Mouse (Mus musculus) embryonic facial prominence, embryonic 14.5 days (tissue): ENCODE measurements around the gene Lifr. TPM values are rescaled to one million over a fixed set of nuclear protein-coding genes. Genes with fewer than 3 reads are reported as not detected.

Experiments used
- ATAC-seq: fragments of 200-750 bp; cut with Nextera tagmentation; 2 replicates; pipeline ENCODE4 v1.8.0; 2017; ENCODE audit warnings: low read depth, moderate number of reproducible peaks, moderate TSS enrichment
- DNase-seq: peaks from one replicate; pipeline ENCODE4 v3.0.0-alpha.2; 2015; ENCODE audit warnings: low spot score
- H3K27ac ChIP-seq: fragments of 300-500 bp; sonication (generic); replicated peaks from 2 replicates; pipeline ENCODE4 v1.5.1; 2014; ENCODE audit warnings: low read depth, mild to moderate bottlenecking, low read length, moderate library complexity
- H3K27me3 ChIP-seq: fragments of 300-500 bp; sonication (generic); replicated peaks from 2 replicates; pipeline ENCODE4 v1.6.1; 2014; ENCODE audit warnings: low read length; ENCODE audit not compliant: control insufficient read depth, insufficient read depth
- H3K36me3 ChIP-seq: fragments of 300-500 bp; sonication (generic); 2 replicates; pipeline ENCODE4 v1.6.1; 2014; ENCODE audit warnings: low read length, mixed read lengths; ENCODE audit not compliant: control insufficient read depth, insufficient read depth
- H3K4me1 ChIP-seq: fragments of 300-500 bp; sonication (generic); 2 replicates; pipeline ENCODE4 v1.6.1; 2014; ENCODE audit warnings: antibody characterized with exemption, low read length; ENCODE audit not compliant: control insufficient read depth, insufficient read depth
- H3K4me2 ChIP-seq: fragments of 300-500 bp; sonication (generic); 2 replicates; pipeline ENCODE4 v1.6.1; 2014; ENCODE audit warnings: low read depth, mild to moderate bottlenecking, low read length, moderate library complexity, mixed read lengths
- H3K4me3 ChIP-seq: fragments of 300-500 bp; sonication (generic); 2 replicates; pipeline ENCODE4 v1.5.1; 2014; ENCODE audit warnings: low read depth, mild to moderate bottlenecking, low read length
- H3K9ac ChIP-seq: fragments of 300-500 bp; sonication (generic); 2 replicates; pipeline ENCODE4 v1.6.1; 2014; ENCODE audit warnings: low read depth, mild to moderate bottlenecking, low read length, moderate library complexity, mixed read lengths
- H3K9me3 ChIP-seq: fragments of 300-500 bp; sonication (generic); 2 replicates; pipeline ENCODE4 v1.6.1; 2016; ENCODE audit warnings: low read length; ENCODE audit not compliant: control insufficient read depth
- WGBS: fragments of 180-500 bp; shearing (Covaris S2); extraction: QIAGEN DNeasy Blood & Tissue Kit; methylation state at CpG from one replicate; pipeline ENCODE4 v1.1.7; 2014; 5-methylcytosine and 5-hydroxymethylcytosine counted together
- polyA plus RNA-seq: library from polyadenylated mRNA; unstranded; fragments of >200 nt; fragmentation: Nextera tagmentation; extraction: Ambion mirVana; gene quantifications from 2 replicates; pipeline ENCODE4 v1.2.1, GENCODE M21; 2014

Gene Lifr
- polyA plus RNA-seq = 39.2 and 40.4 TPM in 2 replicates

DNA sequence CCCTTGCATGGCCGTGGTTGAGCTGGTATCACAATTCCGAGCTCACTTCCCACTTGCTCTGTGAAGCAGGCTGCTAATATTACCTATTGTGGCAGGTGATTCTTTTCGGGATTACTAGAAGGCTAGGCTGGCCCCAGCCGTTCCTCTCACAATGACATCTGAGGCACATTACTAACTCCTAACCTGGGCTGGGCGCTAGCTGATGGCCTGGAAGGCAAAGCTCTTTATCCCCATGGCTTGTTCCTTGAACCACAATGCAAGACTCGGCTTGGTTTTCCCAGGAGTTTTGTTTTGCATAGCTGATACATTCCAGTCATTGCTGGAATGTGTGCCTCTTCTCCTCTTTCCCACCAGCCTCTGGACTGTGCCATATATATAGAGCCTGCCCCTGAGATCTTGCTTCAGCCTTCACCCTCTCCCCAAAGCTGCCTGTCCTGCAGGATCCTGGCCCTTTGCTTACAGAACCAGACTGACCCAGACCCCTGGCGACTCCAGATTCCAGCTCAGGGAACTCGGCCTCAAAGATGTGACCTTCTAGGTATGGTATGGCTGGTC lies at the start of gene Lifr:
Gene Lifr, plus strand, starts transcription at position 404 of the 555 bp plus-strand sequence.
- ATAC-seq (peak; percentile 75; the same call in 1 of the 2 replicates), DNase-seq (peak; percentile 72)
- 62% methylated on average over 8 of the region's 8 CpGs for WGBS
- no peak within 1 kb of the TSS for H3K27ac ChIP-seq
- no peak within 1 kb of the TSS for H3K4me3 ChIP-seq
- no peaks in the 10 kb centered on the region for H3K27me3 ChIP-seq
- no peaks in the 10 kb centered on the region for H3K36me3 ChIP-seq
- no peaks in the 10 kb centered on the region for H3K9me3 ChIP-seq
- H3K4me2 ChIP-seq = no peak within 1 kb of the TSS
- no peak within 1 kb of the TSS for H3K9ac ChIP-seq
- H3K4me1 ChIP-seq = no peaks in the 10 kb centered on the region

DNA sequence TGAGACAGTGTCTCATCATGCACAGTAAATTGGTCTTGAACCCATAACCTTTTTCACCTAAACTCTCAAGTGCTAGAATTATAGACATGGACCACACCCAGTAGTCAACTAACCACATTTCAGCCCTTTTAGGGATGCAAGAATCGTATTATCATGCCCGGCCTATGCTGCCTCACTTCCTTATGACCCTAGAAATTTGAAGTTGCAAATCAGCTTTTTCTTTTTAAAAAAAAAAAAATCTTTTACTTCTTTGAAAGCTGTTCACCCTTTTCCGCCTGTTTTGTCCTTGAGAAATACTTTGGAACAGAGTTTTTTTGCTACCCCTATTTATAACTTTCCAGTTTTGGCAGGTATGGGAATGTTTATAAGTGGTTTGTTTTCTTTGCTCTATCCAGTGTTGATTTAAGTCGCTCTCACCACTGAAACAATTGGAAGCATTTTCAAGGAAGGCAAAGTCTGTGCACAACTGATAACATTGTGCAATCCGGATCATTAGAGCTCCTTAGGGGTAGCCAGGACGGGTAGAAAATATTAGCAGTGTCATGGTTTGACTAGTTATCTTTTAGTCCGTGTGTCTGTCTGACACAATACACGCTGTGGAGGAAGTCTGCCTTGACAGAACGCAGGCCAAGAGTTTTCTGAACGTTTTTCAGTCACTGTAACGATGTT lies 46.2 kb upstream of the Lifr start:
- 65% methylated on average over 11 of the region's 11 CpGs for WGBS
- DNase-seq (no peak), ATAC-seq (no peak)
- H3K9ac ChIP-seq = no peak overlapping the region
- no peak overlapping the region for H3K4me2 ChIP-seq
- H3K27me3 ChIP-seq = no peaks in the 10 kb centered on the region
- H3K4me3 ChIP-seq = no peak overlapping the region
- no peaks in the 10 kb centered on the region for H3K4me1 ChIP-seq
- no peaks in the 10 kb centered on the region for H3K9me3 ChIP-seq
- H3K36me3 ChIP-seq = no peaks in the 10 kb centered on the region
- no peak overlapping the region for H3K27ac ChIP-seq

DNA sequence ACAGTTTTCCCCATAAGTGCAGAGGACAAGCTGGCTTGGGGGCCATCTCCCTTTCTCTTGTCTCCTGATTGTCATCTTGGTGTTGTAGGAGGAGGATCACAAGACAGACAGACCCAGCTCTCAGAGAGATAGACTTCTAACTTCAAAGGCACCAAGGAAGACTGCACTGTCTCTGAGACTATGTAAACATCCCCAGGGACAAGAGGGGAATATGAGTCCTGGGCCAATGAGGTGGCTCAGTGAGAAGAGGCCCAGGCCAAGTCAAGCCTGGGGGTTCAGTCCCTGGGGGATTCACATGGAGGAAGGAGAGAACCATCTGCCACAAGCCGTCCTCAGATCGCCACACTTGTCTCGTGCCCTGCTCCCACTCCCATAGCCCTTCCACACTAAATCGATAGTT lies 45.4 kb upstream of the Lifr start:
- H3K4me2 ChIP-seq = no peak overlapping the region
- H3K27ac ChIP-seq = no peak overlapping the region
- DNase-seq (no peak), ATAC-seq (no peak)
- 79% methylated on average over 4 of the region's 4 CpGs for WGBS
- H3K9me3 ChIP-seq = no peaks in the 10 kb centered on the region
- H3K4me3 ChIP-seq = no peak overlapping the region
- H3K27me3 ChIP-seq = no peaks in the 10 kb centered on the region
- H3K9ac ChIP-seq = no peak overlapping the region
- H3K36me3 ChIP-seq = no peaks in the 10 kb centered on the region
- H3K4me1 ChIP-seq = no peaks in the 10 kb centered on the region

DNA sequence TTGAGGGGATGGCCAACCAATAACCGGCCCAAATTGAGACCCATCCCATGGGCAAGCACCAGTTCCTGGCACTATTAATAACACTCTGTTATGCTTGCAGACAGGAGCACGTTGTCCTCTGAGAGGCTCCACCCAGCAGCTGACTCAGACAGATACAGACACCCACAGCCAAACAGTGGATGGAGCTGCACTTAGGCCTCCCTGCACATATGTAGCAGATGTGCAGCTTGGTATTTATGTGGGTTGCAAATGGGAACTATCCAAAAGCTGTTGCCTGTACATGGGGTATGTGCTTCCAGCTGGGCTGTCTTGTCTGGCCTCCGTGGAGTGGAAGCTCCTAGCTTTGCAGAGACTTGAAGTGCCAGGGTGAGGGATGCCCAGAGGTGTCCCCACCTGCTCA lies 42.5 kb upstream of the Lifr start:
- H3K27ac ChIP-seq = no peak overlapping the region
- no peaks in the 10 kb centered on the region for H3K27me3 ChIP-seq
- no peaks in the 10 kb centered on the region for H3K36me3 ChIP-seq
- no peaks in the 10 kb centered on the region for H3K9me3 ChIP-seq
- no peak overlapping the region for H3K9ac ChIP-seq
- H3K4me1 ChIP-seq = no peaks in the 10 kb centered on the region
- WGBS = 61% methylated on average over 3 of the region's 3 CpGs
- DNase-seq (no peak), ATAC-seq (no peak)
- no peak overlapping the region for H3K4me2 ChIP-seq
- H3K4me3 ChIP-seq = no peak overlapping the region

DNA sequence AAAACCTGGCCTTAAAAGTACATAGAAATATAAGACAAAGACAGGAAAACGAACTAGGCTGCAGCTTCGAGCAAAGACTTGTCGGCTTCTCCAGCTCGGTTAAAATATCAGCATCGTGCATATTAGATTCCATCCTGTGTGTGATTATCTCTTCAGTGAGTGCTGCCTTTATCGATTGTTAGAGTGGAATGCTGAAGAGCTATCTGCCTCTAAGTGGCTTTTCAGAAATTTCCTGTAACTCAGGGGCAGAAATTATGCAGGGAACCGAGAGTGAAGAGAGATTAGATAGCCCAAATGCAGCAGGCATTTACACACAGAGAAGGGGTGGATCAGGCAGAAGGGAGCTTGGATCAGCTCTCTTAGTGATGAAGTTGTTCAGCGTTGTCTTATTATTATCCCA lies 41.5 kb upstream of the Lifr start:
- 50% methylated on average over 8 of the region's 8 CpGs for WGBS

DNA sequence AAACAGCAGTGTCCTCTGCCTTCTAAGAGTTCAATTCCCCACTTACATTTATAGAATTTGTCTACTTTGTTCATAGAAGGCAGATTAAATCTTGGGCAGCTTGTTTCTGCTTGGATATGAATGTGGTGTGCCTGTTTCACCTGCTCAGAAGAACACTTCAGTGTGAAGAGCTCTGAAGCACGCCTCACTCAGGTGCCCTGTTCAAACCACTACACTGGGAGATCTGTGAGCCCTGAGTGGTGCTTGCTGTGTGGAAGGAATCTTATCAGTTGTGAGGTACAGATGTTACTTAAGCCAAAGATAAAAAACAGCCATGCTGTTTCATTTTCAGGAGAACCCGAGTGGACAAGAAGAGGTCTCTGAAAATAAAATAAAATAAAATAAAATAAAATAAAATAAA lies 38.7 kb upstream of the Lifr start:
- H3K9me3 ChIP-seq = no peaks in the 10 kb centered on the region
- no peak overlapping the region for H3K27ac ChIP-seq
- no peak overlapping the region for H3K4me3 ChIP-seq
- DNase-seq (no peak), ATAC-seq (no peak)
- no peak overlapping the region for H3K9ac ChIP-seq
- no peak overlapping the region for H3K4me2 ChIP-seq
- no peaks in the 10 kb centered on the region for H3K36me3 ChIP-seq
- no peaks in the 10 kb centered on the region for H3K4me1 ChIP-seq
- WGBS = 74% methylated on average over 2 of the region's 2 CpGs
- H3K27me3 ChIP-seq = no peaks in the 10 kb centered on the region

More for the DNA sequence above, 41.5 kb upstream of the Lifr start:
- H3K4me3 ChIP-seq = no peak overlapping the region
- H3K27ac ChIP-seq = no peak overlapping the region
- no peaks in the 10 kb centered on the region for H3K9me3 ChIP-seq
- H3K9ac ChIP-seq = no peak overlapping the region
- no peak overlapping the region for H3K4me2 ChIP-seq
- ATAC-seq = no peak
- H3K36me3 ChIP-seq = no peaks in the 10 kb centered on the region
- DNase-seq = no peak
- no peaks in the 10 kb centered on the region for H3K4me1 ChIP-seq
- H3K27me3 ChIP-seq = no peaks in the 10 kb centered on the region

DNA sequence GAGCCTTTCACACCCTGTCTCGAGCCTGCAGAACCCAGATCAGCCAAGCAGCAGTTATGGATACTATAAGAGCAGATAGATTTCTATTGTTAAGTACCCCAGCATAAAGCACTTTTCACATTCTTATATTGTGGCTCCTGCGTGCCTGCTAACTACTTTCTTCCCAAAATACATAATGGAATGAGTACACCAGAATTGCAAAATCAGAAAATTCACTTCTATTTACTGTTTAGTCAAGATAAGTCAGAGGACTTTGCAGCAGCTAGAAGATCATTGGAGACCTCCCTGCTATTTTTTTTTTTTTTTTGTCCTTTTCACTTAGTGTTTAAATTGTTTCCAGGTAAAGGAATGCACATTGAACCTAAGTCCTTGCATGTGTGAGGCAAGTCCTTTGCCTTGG lies 38.3 kb upstream of the Lifr start:
- no peaks in the 10 kb centered on the region for H3K36me3 ChIP-seq
- no peak overlapping the region for H3K9ac ChIP-seq
- no peak overlapping the region for H3K27ac ChIP-seq
- H3K4me3 ChIP-seq = no peak overlapping the region
- no peak overlapping the region for H3K4me2 ChIP-seq
- DNase-seq = no peak
- 73% methylated on average over 2 of the region's 2 CpGs for WGBS
- no peaks in the 10 kb centered on the region for H3K9me3 ChIP-seq
- ATAC-seq = no peak
- H3K27me3 ChIP-seq = no peaks in the 10 kb centered on the region
- H3K4me1 ChIP-seq = no peaks in the 10 kb centered on the region

DNA sequence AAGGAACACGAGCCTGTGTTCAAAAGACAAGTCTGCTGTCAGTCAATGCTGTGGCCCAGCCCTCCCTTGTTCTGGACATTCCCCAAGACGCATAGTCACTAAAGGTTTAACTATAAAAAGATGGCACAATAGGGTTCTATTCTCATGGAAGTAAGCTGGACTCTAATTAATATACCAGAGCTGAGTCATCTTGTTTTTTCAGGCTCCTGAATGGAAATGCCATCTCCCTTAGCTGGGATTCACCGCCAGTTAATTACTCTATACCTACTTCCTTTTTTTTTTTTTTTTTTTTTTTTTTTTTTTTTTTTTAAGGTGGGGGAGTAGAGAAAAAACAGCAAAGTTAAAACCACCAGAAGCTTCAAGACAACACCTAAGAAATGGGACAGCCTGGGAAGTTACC lies 33.6 kb upstream of the Lifr start:
- ATAC-seq (no peak), DNase-seq (no peak)
- Histone ChIP-seq H3K9ac (no peak overlapping the region), H3K9me3 (no peaks in the 10 kb centered on the region), H3K4me1 (no peaks in the 10 kb centered on the region), H3K27me3 (no peaks in the 10 kb centered on the region), H3K4me2 (no peak overlapping the region), H3K36me3 (no peaks in the 10 kb centered on the region), H3K4me3 (no peak overlapping the region), H3K27ac (no peak overlapping the region)
- 67% methylated on average over 3 of the region's 3 CpGs for WGBS

DNA sequence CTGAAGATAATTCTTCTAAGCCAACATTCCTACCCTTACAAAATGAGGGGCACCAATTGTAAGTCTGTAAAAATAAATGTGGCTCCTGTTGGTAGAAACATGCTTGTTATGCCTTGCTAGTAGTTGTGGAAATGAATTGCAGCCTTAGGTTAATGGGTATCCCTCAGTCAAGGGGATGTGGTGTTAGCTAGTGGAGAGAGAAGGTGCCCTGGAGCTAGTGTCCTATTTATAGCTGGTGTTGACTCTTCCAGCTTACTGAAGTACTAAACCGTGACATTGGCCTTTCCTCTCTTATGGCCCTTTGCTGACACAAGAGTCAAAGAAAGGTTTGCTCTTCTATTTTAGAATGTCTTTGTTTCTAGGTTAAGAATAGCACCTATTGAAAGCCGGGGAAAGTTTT lies 29.9 kb upstream of the Lifr start:
- DNase-seq (no peak), ATAC-seq (no peak)
- Histone ChIP-seq H3K4me2 (no peak overlapping the region), H3K9ac (no peak overlapping the region), H3K27ac (no peak overlapping the region), H3K27me3 (no peaks in the 10 kb centered on the region), H3K9me3 (no peaks in the 10 kb centered on the region), H3K4me3 (no peak overlapping the region), H3K4me1 (peaks cover 8% of the 10 kb centered on the region; the same call in 1 of the 2 replicates), H3K36me3 (no peaks in the 10 kb centered on the region)
- WGBS = 53% methylated on average over 2 of the region's 2 CpGs
